Mouse (Mus musculus): ENCODE measurements around the gene Grin1. TPM values are rescaled to one million over a fixed set of nuclear protein-coding genes. Genes with fewer than 3 reads are reported as not detected.

Gene Grin1
- 0.09 and 0.18 TPM in 2 replicates for polyA plus RNA-seq (2012)

- no peak for TF ChIP-seq GATA1 (IDR thresholded peaks at IDR 0.05; ENCODE audit: low read length)
Observed at GRCm38 (mm10) chr2:25318971-25319773, at the start of gene Grin1. Gene Grin1 (minus strand): TSS chr2:25319187.

GRCm38 (mm10) chr2:25365091-25365761 lies 46.2 kb upstream of the Grin1 start, which contains the start of gene Uap1l1:
Gene Uap1l1 (minus strand): TSS chr2:25365682.
- no peak for TF ChIP-seq GATA1 (IDR thresholded peaks at IDR 0.05; ENCODE audit: low read length)

GRCm38 (mm10) chr2:25364761-25365090 lies 45.7 kb upstream of the Grin1 start:
- TF ChIP-seq GATA1 (IDR thresholded peaks at IDR 0.05; ENCODE audit: low read length), result no peak

- no peak for TF ChIP-seq GATA1 (IDR thresholded peaks at IDR 0.05; ENCODE audit: low read length)
Observed at GRCm38 (mm10) chr2:25364313-25364712, 45.3 kb upstream of the Grin1 start.

GRCm38 (mm10) chr2:25363478-25364178 lies 44.6 kb upstream of the Grin1 start:
- TF ChIP-seq GATA1 (IDR thresholded peaks at IDR 0.05; ENCODE audit: low read length), result no peak

GRCm38 (mm10) chr2:25359848-25360247 lies 40.9 kb upstream of the Grin1 start:
- no peak for TF ChIP-seq GATA1 (IDR thresholded peaks at IDR 0.05; ENCODE audit: low read length)

GRCm38 (mm10) chr2:25356208-25357079 lies 37.5 kb upstream of the Grin1 start, which contains the start of gene Dpp7:
Gene Dpp7 (minus strand): TSS chr2:25356359.
- no peak for TF ChIP-seq GATA1 (IDR thresholded peaks at IDR 0.05; ENCODE audit: low read length)

GRCm38 (mm10) chr2:25355419-25356066 lies 36.6 kb upstream of the Grin1 start:
- TF ChIP-seq GATA1 (IDR thresholded peaks at IDR 0.05; ENCODE audit: low read length), result no peak

- TF ChIP-seq GATA1 (IDR thresholded peaks at IDR 0.05; ENCODE audit: low read length), result no peak
Observed at GRCm38 (mm10) chr2:25354211-25354610, 35.2 kb upstream of the Grin1 start.

- TF ChIP-seq GATA1 (IDR thresholded peaks at IDR 0.05; ENCODE audit: low read length), result no peak
Observed at GRCm38 (mm10) chr2:25350701-25351100, 31.7 kb upstream of the Grin1 start.

GRCm38 (mm10) chr2:25349499-25349898 lies 30.5 kb upstream of the Grin1 start:
- TF ChIP-seq GATA1 (IDR thresholded peaks at IDR 0.05; ENCODE audit: low read length), result no peak

GRCm38 (mm10) chr2:25348162-25348561 lies 29.2 kb upstream of the Grin1 start:
- TF ChIP-seq GATA1 (IDR thresholded peaks at IDR 0.05; ENCODE audit: low read length), result no peak

GRCm38 (mm10) chr2:25338303-25338702 lies 19.3 kb upstream of the Grin1 start:
- no peak for TF ChIP-seq GATA1 (IDR thresholded peaks at IDR 0.05; ENCODE audit: low read length)

GRCm38 (mm10) chr2:25333569-25333968 lies 14.6 kb upstream of the Grin1 start:
- no peak for TF ChIP-seq GATA1 (IDR thresholded peaks at IDR 0.05; ENCODE audit: low read length)

Measured in G1E-ER4 (cell line).